Mouse (Mus musculus) erythroblast, adult 5-6 weeks (primary cell): ENCODE results near the gene Tmem140. TPM values are rescaled to one million over a fixed set of nuclear protein-coding genes. Genes with fewer than 3 reads are reported as not detected.
A peak's percentile ranks its signal among the peaks of the same experiment; 100 is the strongest.

Experiments
- ATAC-seq: replicated peaks from 2 replicates; pipeline ENCODE4 v1.8.0; 2016; ENCODE audit warnings: moderate number of reproducible peaks, mild to moderate bottlenecking, moderate TSS enrichment, inconsistent platforms; ENCODE audit not compliant: poor library complexity, low FRiP score, severe bottlenecking
- total RNA-seq, 2 experiments: library from RNA; stranded (forward) in 1 of 2; stranded (reverse) in 1 of 2; fragments of 150-400 nt in 1 of 2; fragments of 200-764, 138-1000 nt in 1 of 2; gene quantifications; 2 replicates each; pipeline versions ENCODE4 v1.2.3 to v1.2.4; 2015 to 2017; ENCODE audit warnings: low replicate concordance in 2 of 2

The Tmem140 gene
- 45.5 and 64.6 TPM in 2 replicates for total RNA-seq (2015; ENCODE audit: low replicate concordance)
- total RNA-seq (2017; ENCODE audit: low replicate concordance), result 56.7 and 80.9 TPM in 2 replicates

- ATAC-seq, result peak; percentile 82
Measured at GRCm38 (mm10) chr6:34862791-34863403, at the start of gene Tmem140. TSS of gene Tmem140 (plus strand) at chr6:34863146.

- no peak for ATAC-seq
Measured at GRCm38 (mm10) chr6:34824406-34824805, 38.5 kb upstream of the Tmem140 start.

GRCm38 (mm10) chr6:34832352-34832751 lies 30.6 kb upstream of the Tmem140 start:
- no peak for ATAC-seq

- peak; percentile 65 for ATAC-seq
Measured at GRCm38 (mm10) chr6:34861546-34862053, 1.3 kb upstream of the Tmem140 start.

- ATAC-seq, result peak; percentile 69
Measured at GRCm38 (mm10) chr6:34862381-34862780, 565 bp upstream of the Tmem140 start.

- ATAC-seq, result no peak
Measured at GRCm38 (mm10) chr6:34863786-34864514, 1.0 kb downstream of the Tmem140 start.

GRCm38 (mm10) chr6:34865213-34865612 lies 2.3 kb downstream of the Tmem140 start:
- no peak for ATAC-seq

GRCm38 (mm10) chr6:34865711-34866593 lies 3.0 kb downstream of the Tmem140 start:
- ATAC-seq, result no peak

- ATAC-seq, result no peak
Measured at GRCm38 (mm10) chr6:34866786-34867185, 3.8 kb downstream of the Tmem140 start.

- no peak for ATAC-seq
Measured at GRCm38 (mm10) chr6:34867301-34867994, 4.5 kb downstream of the Tmem140 start.

- ATAC-seq, result no peak
Measured at GRCm38 (mm10) chr6:34867995-34868350, 5.0 kb downstream of the Tmem140 start.

- ATAC-seq, result no peak; the same call in 1 of the 2 replicates
Measured at GRCm38 (mm10) chr6:34868507-34869217, 5.7 kb downstream of the Tmem140 start.

GRCm38 (mm10) chr6:34869225-34869915 lies 6.4 kb downstream of the Tmem140 start:
- ATAC-seq, result peak; percentile 62

- no peak for ATAC-seq
Measured at GRCm38 (mm10) chr6:34870136-34870535, 7.2 kb downstream of the Tmem140 start.

GRCm38 (mm10) chr6:34870724-34871123 lies 7.8 kb downstream of the Tmem140 start:
- ATAC-seq, result no peak

GRCm38 (mm10) chr6:34871929-34872328 lies 9.0 kb downstream of the Tmem140 start:
- ATAC-seq, result no peak

GRCm38 (mm10) chr6:34872871-34873270 lies 9.9 kb downstream of the Tmem140 start:
- no peak for ATAC-seq
